Mouse (Mus musculus): Measurements from ENCODE around the gene Ppfia4. TPM values are rescaled to one million over a fixed set of nuclear protein-coding genes. Genes with fewer than 3 reads are reported as not detected.
A peak's percentile ranks its signal among the peaks of the same experiment; 100 is the strongest.

Gene Ppfia4
- polyA plus RNA-seq, 1 experiment: 35.8 TPM

- TF ChIP-seq MAX (IDR thresholded peaks at IDR 0.05; ENCODE audit: low read depth) (no peak), MYOD1 (IDR thresholded peaks at IDR 0.05; ENCODE audit: control insufficient read depth in 1 of 3, insufficient read length in 2 of 3, low read depth in 2 of 3) (no peak), CEBPB (IDR thresholded peaks at IDR 0.05; ENCODE audit: insufficient read depth, poor library complexity, severe bottlenecking) (no peak), REST (IDR thresholded peaks at IDR 0.05; ENCODE audit: insufficient read depth, insufficient read length) (no peak), TCF12 (IDR thresholded peaks at IDR 0.05; ENCODE audit: insufficient read depth, poor library complexity, severe bottlenecking) (no peak)
- Histone ChIP-seq H3K4me2 (ENCODE audit: low read depth) (no peak overlapping the region), H3K36me3 (ENCODE audit: control insufficient read depth, insufficient read depth) (no peaks in the 10 kb centered on the region), H3K27me3 (ENCODE audit: control insufficient read depth, insufficient read depth, insufficient read length) (no peaks in the 10 kb centered on the region), H3ac (ENCODE audit: control insufficient read depth, insufficient read length) (no peak overlapping the region), H3K79me2 (ENCODE audit: control insufficient read depth, insufficient read depth) (no peaks in the 10 kb centered on the region), H3K4me3 (no peak overlapping the region)
These were observed 14.5 kb downstream of the Ppfia4 start for GRCm38 (mm10) chr1:134318261-134318660.

GRCm38 (mm10) chr1:134316361-134316760 is 16.4 kb downstream of the Ppfia4 start:
- H3K36me3 ChIP-seq (ENCODE audit: control insufficient read depth, insufficient read depth): no peaks in the 10 kb centered on the region
- no peak overlapping the region for H3ac ChIP-seq (ENCODE audit: control insufficient read depth, insufficient read length)
- H3K27me3 ChIP-seq (ENCODE audit: control insufficient read depth, insufficient read depth, insufficient read length): no peaks in the 10 kb centered on the region
- no peak overlapping the region for H3K4me3 ChIP-seq
- H3K4me2 ChIP-seq (ENCODE audit: low read depth): no peak overlapping the region
- no peaks in the 10 kb centered on the region for H3K79me2 ChIP-seq (ENCODE audit: control insufficient read depth, insufficient read depth)
- no peak for TF ChIP-seq POLR2AphosphoS2 (IDR thresholded peaks at IDR 0.05; ENCODE audit: insufficient read length, low read depth)
- no peak for TF ChIP-seq TCF12 (IDR thresholded peaks at IDR 0.05; ENCODE audit: insufficient read depth, poor library complexity, severe bottlenecking)
- TF ChIP-seq CEBPB (IDR thresholded peaks at IDR 0.05; ENCODE audit: insufficient read depth, poor library complexity, severe bottlenecking): no peak
- TF ChIP-seq SRF (IDR thresholded peaks at IDR 0.05; ENCODE audit: control insufficient read depth, insufficient read length, low read depth): no peak
- TF ChIP-seq MYOD1 (IDR thresholded peaks at IDR 0.05; ENCODE audit: control insufficient read depth in 1 of 3, insufficient read length in 2 of 3, low read depth in 2 of 3): no peak
- no peak for TF ChIP-seq USF1 (IDR thresholded peaks at IDR 0.05; ENCODE audit: low read depth)

- TF ChIP-seq TCF12 (IDR thresholded peaks at IDR 0.05; ENCODE audit: insufficient read depth, poor library complexity, severe bottlenecking) (no peak), TCF3 (IDR thresholded peaks at IDR 0.05; ENCODE audit: insufficient read length, low read depth) (no peak), POLR2AphosphoS2 (IDR thresholded peaks at IDR 0.05; ENCODE audit: insufficient read length, low read depth) (no peak)
- H3ac ChIP-seq (ENCODE audit: control insufficient read depth, insufficient read length): no peak overlapping the region
- H3K4me3 ChIP-seq: no peak overlapping the region
- no peaks in the 10 kb centered on the region for H3K36me3 ChIP-seq (ENCODE audit: control insufficient read depth, insufficient read depth)
- no peak overlapping the region for H3K4me2 ChIP-seq (ENCODE audit: low read depth)
- H3K79me2 ChIP-seq (ENCODE audit: control insufficient read depth, insufficient read depth): no peaks in the 10 kb centered on the region
- H3K27me3 ChIP-seq (ENCODE audit: control insufficient read depth, insufficient read depth, insufficient read length): no peaks in the 10 kb centered on the region
These were observed 17.5 kb downstream of the Ppfia4 start for GRCm38 (mm10) chr1:134315181-134315580.

GRCm38 (mm10) chr1:134311760-134312159 is 21.0 kb downstream of the Ppfia4 start:
- H3K4me3 ChIP-seq: no peak overlapping the region
- no peak overlapping the region for H3K4me2 ChIP-seq (ENCODE audit: low read depth)
- TF ChIP-seq USF1 (IDR thresholded peaks at IDR 0.05; ENCODE audit: low read depth) (no peak), MYOG (IDR thresholded peaks at IDR 0.05; ENCODE audit: control insufficient read depth in 1 of 3, insufficient read depth in 1 of 3, insufficient read length in 2 of 3, low read depth in 2 of 3) (no peak), REST (IDR thresholded peaks at IDR 0.05; ENCODE audit: insufficient read depth, insufficient read length) (no peak), MYOD1 (IDR thresholded peaks at IDR 0.05; ENCODE audit: control insufficient read depth in 1 of 3, insufficient read length in 2 of 3, low read depth in 2 of 3) (no peak), POLR2A (IDR thresholded peaks at IDR 0.05; ENCODE audit: insufficient read length, low read depth) (no peak), MAX (IDR thresholded peaks at IDR 0.05; ENCODE audit: low read depth) (no peak), SRF (IDR thresholded peaks at IDR 0.05; ENCODE audit: control insufficient read depth, insufficient read length, low read depth) (no peak), TCF12 (IDR thresholded peaks at IDR 0.05; ENCODE audit: insufficient read depth, poor library complexity, severe bottlenecking) (no peak), CEBPB (IDR thresholded peaks at IDR 0.05; ENCODE audit: insufficient read depth, poor library complexity, severe bottlenecking) (no peak), POLR2AphosphoS2 (IDR thresholded peaks at IDR 0.05; ENCODE audit: insufficient read length, low read depth) (no peak), TCF3 (IDR thresholded peaks at IDR 0.05; ENCODE audit: insufficient read length, low read depth) (no peak)
- no peaks in the 10 kb centered on the region for H3K79me2 ChIP-seq (ENCODE audit: control insufficient read depth, insufficient read depth)
- no peaks in the 10 kb centered on the region for H3K36me3 ChIP-seq (ENCODE audit: control insufficient read depth, insufficient read depth)
- H3ac ChIP-seq (ENCODE audit: control insufficient read depth, insufficient read length): no peak overlapping the region
- H3K27me3 ChIP-seq (ENCODE audit: control insufficient read depth, insufficient read depth, insufficient read length): no peaks in the 10 kb centered on the region

- Histone ChIP-seq H3K4me2 (ENCODE audit: low read depth) (no peak overlapping the region), H3K36me3 (ENCODE audit: control insufficient read depth, insufficient read depth) (no peaks in the 10 kb centered on the region), H3K27me3 (ENCODE audit: control insufficient read depth, insufficient read depth, insufficient read length) (no peaks in the 10 kb centered on the region), H3K79me2 (ENCODE audit: control insufficient read depth, insufficient read depth) (no peaks in the 10 kb centered on the region), H3K4me3 (no peak overlapping the region), H3ac (ENCODE audit: control insufficient read depth, insufficient read length) (no peak overlapping the region)
- TF ChIP-seq TCF12 (IDR thresholded peaks at IDR 0.05; ENCODE audit: insufficient read depth, poor library complexity, severe bottlenecking) (peak; percentile 18), REST (IDR thresholded peaks at IDR 0.05; ENCODE audit: insufficient read depth, insufficient read length) (no peak), MYOD1 (IDR thresholded peaks at IDR 0.05; ENCODE audit: control insufficient read depth in 1 of 3, insufficient read length in 2 of 3, low read depth in 2 of 3) (peak in 2 of 3 experiments; percentile 60 to 74)
These were observed 22.0 kb downstream of the Ppfia4 start for GRCm38 (mm10) chr1:134310729-134311128.

GRCm38 (mm10) chr1:134310291-134310690 is 22.4 kb downstream of the Ppfia4 start:
- Histone ChIP-seq H3ac (ENCODE audit: control insufficient read depth, insufficient read length) (no peak overlapping the region), H3K27me3 (ENCODE audit: control insufficient read depth, insufficient read depth, insufficient read length) (no peaks in the 10 kb centered on the region), H3K36me3 (ENCODE audit: control insufficient read depth, insufficient read depth) (no peaks in the 10 kb centered on the region), H3K79me2 (ENCODE audit: control insufficient read depth, insufficient read depth) (no peaks in the 10 kb centered on the region), H3K4me3 (no peak overlapping the region), H3K4me2 (ENCODE audit: low read depth) (peak overlapping the region; percentile 8)
- TF ChIP-seq E2F4 (IDR thresholded peaks at IDR 0.05; ENCODE audit: insufficient read depth) (no peak), CEBPB (IDR thresholded peaks at IDR 0.05; ENCODE audit: insufficient read depth, poor library complexity, severe bottlenecking) (no peak), TCF3 (IDR thresholded peaks at IDR 0.05; ENCODE audit: insufficient read length, low read depth) (no peak), MYOD1 (IDR thresholded peaks at IDR 0.05; ENCODE audit: control insufficient read depth in 1 of 3, insufficient read length in 2 of 3, low read depth in 2 of 3) (no peak), MAX (IDR thresholded peaks at IDR 0.05; ENCODE audit: low read depth) (no peak), TCF12 (IDR thresholded peaks at IDR 0.05; ENCODE audit: insufficient read depth, poor library complexity, severe bottlenecking) (no peak), USF1 (IDR thresholded peaks at IDR 0.05; ENCODE audit: low read depth) (no peak), SRF (IDR thresholded peaks at IDR 0.05; ENCODE audit: control insufficient read depth, insufficient read length, low read depth) (no peak), POLR2A (IDR thresholded peaks at IDR 0.05; ENCODE audit: insufficient read length, low read depth) (no peak), MYOG (IDR thresholded peaks at IDR 0.05; ENCODE audit: control insufficient read depth in 1 of 3, insufficient read depth in 1 of 3, insufficient read length in 2 of 3, low read depth in 2 of 3) (no peak)
